Mouse (Mus musculus) kidney, postnatal 0 days (tissue): Measurements from ENCODE around the gene Slc38a11. TPM values are rescaled to one million over a fixed set of nuclear protein-coding genes. Genes with fewer than 3 reads are reported as not detected.
A peak's percentile ranks its signal among the peaks of the same experiment; 100 is the strongest.

Source experiments
- ATAC-seq: fragments of 200-750 bp; cut with Nextera tagmentation; replicated peaks from 2 replicates; pipeline ENCODE4 v1.8.0; 2017; ENCODE audit warnings: low read depth, moderate number of reproducible peaks, moderate TSS enrichment, moderate library complexity; ENCODE audit not compliant: low FRiP score
- DNase-seq: peaks from one replicate; pipeline ENCODE4 v3.0.0-alpha.2; 2016; ENCODE audit warnings: low spot score
- H3K27ac ChIP-seq: fragments of 300-500 bp; sonication (generic); 2 replicates; pipeline ENCODE4 v1.5.1; 2014; ENCODE audit warnings: mild to moderate bottlenecking
- H3K27me3 ChIP-seq: fragments of 300-500 bp; sonication (generic); 2 replicates; pipeline ENCODE4 v1.6.1; 2014; ENCODE audit warnings: low read length, mixed read lengths; ENCODE audit not compliant: insufficient read depth
- H3K36me3 ChIP-seq: fragments of 300-500 bp; sonication (generic); 2 replicates; pipeline ENCODE4 v1.6.1; 2014; ENCODE audit warnings: low read length, mixed read lengths; ENCODE audit not compliant: insufficient read depth
- H3K4me1 ChIP-seq: fragments of 300-500 bp; sonication (generic); replicated peaks from 2 replicates; pipeline ENCODE4 v1.6.1; 2014; ENCODE audit warnings: antibody characterized with exemption, low read length, mixed read lengths; ENCODE audit not compliant: insufficient read depth
- H3K4me2 ChIP-seq: fragments of 300-500 bp; sonication (generic); 2 replicates; pipeline ENCODE4 v1.6.1; 2014; ENCODE audit warnings: mild to moderate bottlenecking, low read length, moderate library complexity, mixed read lengths
- H3K4me3 ChIP-seq: fragments of 300-500 bp; sonication (generic); replicated peaks from 2 replicates; pipeline ENCODE4 v1.5.1; 2014; ENCODE audit warnings: low read depth, low read length
- H3K9ac ChIP-seq: fragments of 300-500 bp; sonication (generic); 2 replicates; pipeline ENCODE4 v1.6.1; 2014; ENCODE audit warnings: low read depth, low read length
- H3K9me3 ChIP-seq: fragments of 300-500 bp; sonication (generic); replicated peaks from 2 replicates; pipeline ENCODE4 v1.6.1; 2016; ENCODE audit warnings: low read length, inconsistent platforms, mixed read lengths
- CTCF ChIP-seq: IDR thresholded peaks from 2 replicates; pipeline ENCODE4 v1.5.1; 2016; ENCODE audit warnings: antibody characterized with exemption, low read depth, mild to moderate bottlenecking, moderate library complexity
- WGBS: fragments of 180-500 bp; shearing (Covaris S2); extraction: QIAGEN DNeasy Blood & Tissue Kit; methylation state at CpG from one replicate; pipeline ENCODE4 v1.1.7; 2014; 5-methylcytosine and 5-hydroxymethylcytosine counted together
- polyA plus RNA-seq: library from polyadenylated mRNA; unstranded; fragments of >200 nt; fragmentation: Nextera tagmentation; extraction: Ambion mirVana; gene quantifications from 2 replicates; pipeline ENCODE4 v1.2.1, GENCODE M21; 2015

The Slc38a11 gene
- polyA plus RNA-seq, 1 experiment from 2014 or later, result 0.95 TPM

- Histone ChIP-seq H3K36me3 (no peaks in the 10 kb centered on the region), H3K9ac (no peak overlapping the region), H3K27me3 (no peaks in the 10 kb centered on the region), H3K9me3 (no peaks in the 10 kb centered on the region), H3K4me2 (no peak overlapping the region), H3K4me1 (no peaks in the 10 kb centered on the region), H3K4me3 (no peak overlapping the region), H3K27ac (no peak overlapping the region)
- ATAC-seq (no peak), DNase-seq (no peak)
- no peak for TF ChIP-seq CTCF
- WGBS, result 59% methylated on average over 3 of the region's 3 CpGs
Measured at GRCm38 (mm10) chr2:65285380-65285779, 78.5 kb downstream of the Slc38a11 start.

- Histone ChIP-seq H3K9me3 (no peaks in the 10 kb centered on the region), H3K36me3 (no peaks in the 10 kb centered on the region), H3K9ac (no peak overlapping the region), H3K27ac (no peak overlapping the region), H3K27me3 (no peaks in the 10 kb centered on the region), H3K4me3 (no peak overlapping the region), H3K4me2 (no peak overlapping the region), H3K4me1 (no peaks in the 10 kb centered on the region)
- WGBS, result 76% methylated on average over 6 of the region's 6 CpGs
- no peak for ATAC-seq
- DNase-seq, result no peak
- TF ChIP-seq CTCF, result no peak
Measured at GRCm38 (mm10) chr2:65282979-65283378, 80.9 kb downstream of the Slc38a11 start.

- Histone ChIP-seq H3K4me1 (no peaks in the 10 kb centered on the region), H3K9ac (no peak overlapping the region), H3K27ac (no peak overlapping the region), H3K4me3 (no peak overlapping the region), H3K27me3 (no peaks in the 10 kb centered on the region), H3K36me3 (no peaks in the 10 kb centered on the region), H3K4me2 (peak overlapping the region; percentile 25), H3K9me3 (no peaks in the 10 kb centered on the region)
- WGBS, result 32% methylated on average over 4 of the region's 4 CpGs
- no peak for ATAC-seq
- peak; percentile 18 for DNase-seq
- TF ChIP-seq CTCF, result no peak
Measured at GRCm38 (mm10) chr2:65279029-65279690, 84.7 kb downstream of the Slc38a11 start.

- WGBS, result 50% methylated on average over 6 of the region's 6 CpGs
- Histone ChIP-seq H3K27me3 (no peaks in the 10 kb centered on the region), H3K9ac (no peak overlapping the region), H3K4me3 (no peak overlapping the region), H3K27ac (no peak overlapping the region), H3K36me3 (no peaks in the 10 kb centered on the region), H3K9me3 (no peaks in the 10 kb centered on the region), H3K4me2 (no peak overlapping the region), H3K4me1 (no peaks in the 10 kb centered on the region)
- no peak for TF ChIP-seq CTCF
- DNase-seq, result peak; percentile 81
- ATAC-seq, result no peak
Measured at GRCm38 (mm10) chr2:65275443-65276061, 88.3 kb downstream of the Slc38a11 start.

GRCm38 (mm10) chr2:65273910-65274309 lies 89.9 kb downstream of the Slc38a11 start:
- no peak overlapping the region for H3K9ac ChIP-seq

GRCm38 (mm10) chr2:65268731-65269130 lies 95.1 kb downstream of the Slc38a11 start:
- ATAC-seq (no peak), DNase-seq (no peak)
- no peaks in the 10 kb centered on the region for H3K4me1 ChIP-seq
- H3K27ac ChIP-seq, result no peak overlapping the region
- H3K27me3 ChIP-seq, result no peaks in the 10 kb centered on the region
- no peak overlapping the region for H3K4me2 ChIP-seq
- TF ChIP-seq CTCF, result no peak
- 88% methylated on average over 6 of the region's 6 CpGs for WGBS
- no peaks in the 10 kb centered on the region for H3K9me3 ChIP-seq
- no peak overlapping the region for H3K4me3 ChIP-seq
- H3K36me3 ChIP-seq, result no peaks in the 10 kb centered on the region
- no peak overlapping the region for H3K9ac ChIP-seq

More at GRCm38 (mm10) chr2:65273910-65274309, 89.9 kb downstream of the Slc38a11 start:
- no peak overlapping the region for H3K4me3 ChIP-seq
- ATAC-seq, result no peak
- TF ChIP-seq CTCF, result no peak
- no peaks in the 10 kb centered on the region for H3K9me3 ChIP-seq
- no peak for DNase-seq
- H3K27me3 ChIP-seq, result no peaks in the 10 kb centered on the region
- H3K4me2 ChIP-seq, result no peak overlapping the region
- no peaks in the 10 kb centered on the region for H3K36me3 ChIP-seq
- 67% methylated on average over 2 of the region's 2 CpGs for WGBS
- no peak overlapping the region for H3K27ac ChIP-seq
- H3K4me1 ChIP-seq, result no peaks in the 10 kb centered on the region
